Mouse (Mus musculus): Measurements from ENCODE around the gene Sel1l3. TPM values are rescaled to one million over a fixed set of nuclear protein-coding genes. Genes with fewer than 3 reads are reported as not detected.

The Sel1l3 gene
- total RNA-seq, 1 experiment from 2014 or later = 0.35 TPM

DNA sequence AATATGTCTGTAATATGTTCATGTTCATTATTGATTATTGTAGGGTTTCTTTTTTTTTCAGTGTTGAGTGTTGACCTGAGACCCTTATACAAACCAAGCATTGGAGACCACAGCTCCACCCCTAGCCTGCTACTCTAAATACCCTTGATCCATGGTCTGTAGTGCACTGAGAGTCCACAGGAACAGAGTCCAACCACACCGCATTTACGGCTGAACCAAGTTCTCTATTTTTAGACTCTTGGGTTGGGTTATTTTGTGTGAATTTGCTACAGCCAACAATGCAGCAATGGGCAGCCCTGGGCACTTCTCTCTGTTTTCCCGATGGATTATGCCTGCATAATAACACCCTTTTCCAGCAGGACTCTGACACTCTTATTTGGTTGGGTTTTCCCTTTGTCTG, 54.6 kb downstream of the Sel1l3 start:
- no peak; a peak in 1 of 4 replicates for ATAC-seq (replicated peaks in 1 of 2; ENCODE audit: insufficient read depth in 1 of 2, low FRiP score in 2 of 2, low TSS enrichment in 1 of 2, low read depth in 1 of 2, poor library complexity in 2 of 2, severe bottlenecking in 2 of 2)

DNA sequence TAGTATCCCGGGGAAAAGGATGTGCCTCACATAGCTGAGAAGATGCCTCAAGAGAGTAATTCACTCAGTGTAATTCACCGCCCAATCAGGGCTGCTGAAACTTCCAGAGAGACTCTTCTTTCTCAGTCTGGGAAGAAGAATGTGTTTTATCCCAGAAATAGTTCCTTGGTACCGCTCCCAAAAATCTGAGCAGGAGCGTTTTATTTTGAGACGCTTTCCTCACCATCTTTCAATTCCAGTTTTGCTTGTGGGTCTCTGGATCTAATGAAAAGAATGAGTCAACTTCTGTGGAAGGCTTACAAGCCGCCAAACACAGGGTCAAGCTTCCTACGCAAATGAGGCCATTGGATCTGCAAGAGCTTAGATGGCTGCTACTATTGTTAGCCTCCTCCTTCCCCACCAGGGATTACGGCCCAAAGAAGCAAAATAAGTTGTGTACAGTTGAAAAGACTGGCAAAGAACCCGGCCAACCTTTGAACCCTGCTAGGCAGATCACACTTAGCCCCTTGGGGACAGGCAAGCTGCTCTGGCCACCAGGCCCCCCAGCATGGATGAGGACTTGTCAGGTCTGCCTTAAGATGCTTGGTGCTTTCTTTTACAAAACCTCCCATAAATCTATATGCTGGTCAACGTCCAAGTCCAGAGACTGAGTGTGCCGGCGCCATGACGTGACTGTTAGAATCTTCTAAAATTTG, 57.6 kb downstream of the Sel1l3 start:
- no peak for ATAC-seq (replicated peaks in 1 of 2; ENCODE audit: insufficient read depth in 1 of 2, low FRiP score in 2 of 2, low TSS enrichment in 1 of 2, low read depth in 1 of 2, poor library complexity in 2 of 2, severe bottlenecking in 2 of 2)

DNA sequence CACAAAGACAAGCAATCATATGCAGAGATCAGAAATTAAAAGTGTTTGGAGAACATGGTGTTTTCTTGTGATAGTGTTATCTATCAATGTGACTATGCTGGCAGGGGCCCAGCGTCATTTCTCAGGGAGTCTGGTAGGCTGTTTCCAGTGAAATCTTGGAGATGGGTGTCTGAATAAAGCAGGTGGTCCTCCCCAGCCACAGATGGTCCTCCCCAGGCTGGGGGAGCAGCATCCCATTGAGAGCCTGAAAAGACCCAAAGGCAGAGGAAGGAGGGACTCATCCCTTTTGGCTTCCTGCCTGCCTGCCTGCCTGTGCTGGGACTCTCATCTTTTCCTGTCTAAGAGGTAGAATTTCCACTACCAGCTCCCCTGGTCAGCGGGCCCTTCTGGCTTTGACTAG, 59.2 kb downstream of the Sel1l3 start:
- ATAC-seq (replicated peaks in 1 of 2; ENCODE audit: insufficient read depth in 1 of 2, low FRiP score in 2 of 2, low TSS enrichment in 1 of 2, low read depth in 1 of 2, poor library complexity in 2 of 2, severe bottlenecking in 2 of 2) = no peak

- no peak for ATAC-seq (replicated peaks in 1 of 2; ENCODE audit: insufficient read depth in 1 of 2, low FRiP score in 2 of 2, low TSS enrichment in 1 of 2, low read depth in 1 of 2, poor library complexity in 2 of 2, severe bottlenecking in 2 of 2)
Measured at GRCm38 (mm10) chr5:53154078-53154477, 59.6 kb downstream of the Sel1l3 start.

DNA sequence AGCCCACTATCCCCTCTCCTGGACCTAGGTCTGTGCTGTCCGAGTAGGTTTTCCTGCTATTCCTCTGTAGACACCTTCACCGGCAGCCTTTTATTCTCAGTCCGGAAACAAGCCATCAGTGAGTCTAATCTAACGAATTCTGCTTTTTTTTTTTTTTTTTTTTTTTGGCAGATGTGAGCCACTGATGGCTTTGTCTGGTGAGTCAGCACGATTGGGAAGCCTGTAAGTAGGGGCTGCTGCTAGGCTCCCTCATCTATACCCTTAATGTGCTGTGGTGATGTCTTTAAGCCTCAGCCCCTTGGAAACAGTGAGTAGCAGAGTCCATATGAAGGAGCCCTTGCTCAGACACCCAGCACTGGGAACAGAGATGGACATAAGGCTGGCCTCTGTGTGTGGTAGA, 60.6 kb downstream of the Sel1l3 start:
- peak; percentile 47 to 70; a peak in 3 of 4 replicates for ATAC-seq (replicated peaks in 1 of 2; ENCODE audit: insufficient read depth in 1 of 2, low FRiP score in 2 of 2, low TSS enrichment in 1 of 2, low read depth in 1 of 2, poor library complexity in 2 of 2, severe bottlenecking in 2 of 2)

DNA sequence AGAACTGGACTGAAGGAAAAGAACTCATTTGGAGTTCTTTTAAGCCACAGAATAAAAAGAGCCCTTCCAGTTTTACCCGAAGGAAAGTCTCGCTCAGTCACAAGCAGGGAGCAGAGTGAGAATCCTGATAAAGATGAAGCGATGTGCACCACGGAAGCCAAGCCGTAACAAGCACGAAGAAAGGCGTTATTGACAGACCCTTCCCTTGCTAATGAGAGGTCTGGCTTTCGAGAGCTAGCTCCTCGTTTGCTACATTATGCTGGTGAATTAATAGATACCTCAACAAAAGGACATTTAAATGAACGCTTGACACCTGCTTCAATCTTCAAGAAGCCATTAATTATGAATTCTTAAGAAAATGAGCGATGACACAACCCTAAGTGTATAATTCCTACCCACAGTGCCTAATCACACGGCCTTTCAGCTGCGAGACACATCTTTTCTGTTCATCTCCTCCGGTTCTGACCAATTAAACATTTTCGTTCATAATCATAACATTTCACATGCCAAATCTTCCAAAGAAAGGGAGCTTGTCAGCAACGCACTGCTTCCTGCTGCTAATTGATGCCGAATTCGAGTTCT, 62.3 kb downstream of the Sel1l3 start:
- ATAC-seq (replicated peaks in 1 of 2; ENCODE audit: insufficient read depth in 1 of 2, low FRiP score in 2 of 2, low TSS enrichment in 1 of 2, low read depth in 1 of 2, poor library complexity in 2 of 2, severe bottlenecking in 2 of 2) = no peak

- ATAC-seq (replicated peaks in 1 of 2; ENCODE audit: insufficient read depth in 1 of 2, low FRiP score in 2 of 2, low TSS enrichment in 1 of 2, low read depth in 1 of 2, poor library complexity in 2 of 2, severe bottlenecking in 2 of 2) = no peak
Measured at GRCm38 (mm10) chr5:53148960-53149685, 64.6 kb downstream of the Sel1l3 start.

DNA sequence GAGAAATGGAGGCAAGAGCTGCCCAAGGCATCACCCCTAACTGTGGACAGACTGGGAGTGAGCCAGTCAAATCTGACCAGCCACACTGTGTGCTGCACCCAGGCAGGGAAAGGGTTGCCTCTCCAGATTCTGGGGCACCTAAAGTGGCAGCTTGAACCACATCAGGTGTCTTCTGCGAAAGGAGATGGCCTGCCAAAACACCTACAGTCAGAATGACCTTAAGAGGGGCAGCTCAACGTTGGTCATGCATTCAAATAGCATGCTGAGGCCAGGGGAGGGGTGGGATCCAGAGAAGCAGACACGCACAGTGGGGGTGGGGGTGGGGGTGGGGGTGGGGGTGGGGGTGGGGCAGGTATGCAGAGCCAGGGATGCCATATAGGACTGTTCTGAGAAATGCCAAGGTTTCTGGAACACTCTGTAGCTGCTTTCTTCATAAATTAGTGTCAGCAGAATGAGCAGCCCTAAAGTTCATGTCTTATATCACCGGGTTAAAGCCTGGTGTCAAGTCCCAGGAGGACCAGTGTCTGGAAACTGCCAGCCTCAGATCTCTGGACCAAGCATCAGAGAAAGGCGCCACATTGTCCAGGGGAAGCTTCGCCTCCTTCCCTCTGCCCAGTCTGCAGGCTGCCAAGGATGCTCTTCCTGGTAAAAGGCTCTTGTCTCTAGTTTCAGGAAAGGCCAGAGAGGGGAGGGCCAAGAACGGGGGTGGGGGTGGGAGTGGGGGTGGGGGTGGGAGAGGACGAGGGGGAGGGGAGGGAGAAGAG, 65.4 kb downstream of the Sel1l3 start:
- no peak for ATAC-seq (replicated peaks in 1 of 2; ENCODE audit: insufficient read depth in 1 of 2, low FRiP score in 2 of 2, low TSS enrichment in 1 of 2, low read depth in 1 of 2, poor library complexity in 2 of 2, severe bottlenecking in 2 of 2)

DNA sequence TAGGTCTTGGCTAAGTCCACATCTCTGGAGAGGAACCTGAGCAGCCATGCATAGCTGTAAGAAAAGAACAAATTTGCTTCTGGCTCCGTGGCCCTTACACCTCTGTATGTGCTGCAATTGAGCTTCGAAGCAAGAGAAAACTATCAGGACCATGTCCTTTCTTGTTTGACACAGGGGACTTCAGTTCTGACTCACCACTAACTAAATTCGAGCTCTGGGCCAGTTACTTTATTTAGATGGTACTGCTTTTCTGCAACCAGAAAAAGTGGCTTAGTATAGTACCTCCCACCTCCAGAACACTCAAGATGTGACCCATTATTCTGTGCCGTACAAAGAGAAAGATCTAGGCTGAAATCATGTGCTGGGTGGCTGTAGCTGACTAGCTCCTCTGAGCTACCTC, 66.3 kb downstream of the Sel1l3 start:
- no peak for ATAC-seq (replicated peaks in 1 of 2; ENCODE audit: insufficient read depth in 1 of 2, low FRiP score in 2 of 2, low TSS enrichment in 1 of 2, low read depth in 1 of 2, poor library complexity in 2 of 2, severe bottlenecking in 2 of 2)

GRCm38 (mm10) chr5:53146684-53147061, 67.1 kb downstream of the Sel1l3 start:
- ATAC-seq (replicated peaks in 1 of 2; ENCODE audit: insufficient read depth in 1 of 2, low FRiP score in 2 of 2, low TSS enrichment in 1 of 2, low read depth in 1 of 2, poor library complexity in 2 of 2, severe bottlenecking in 2 of 2) = no peak

DNA sequence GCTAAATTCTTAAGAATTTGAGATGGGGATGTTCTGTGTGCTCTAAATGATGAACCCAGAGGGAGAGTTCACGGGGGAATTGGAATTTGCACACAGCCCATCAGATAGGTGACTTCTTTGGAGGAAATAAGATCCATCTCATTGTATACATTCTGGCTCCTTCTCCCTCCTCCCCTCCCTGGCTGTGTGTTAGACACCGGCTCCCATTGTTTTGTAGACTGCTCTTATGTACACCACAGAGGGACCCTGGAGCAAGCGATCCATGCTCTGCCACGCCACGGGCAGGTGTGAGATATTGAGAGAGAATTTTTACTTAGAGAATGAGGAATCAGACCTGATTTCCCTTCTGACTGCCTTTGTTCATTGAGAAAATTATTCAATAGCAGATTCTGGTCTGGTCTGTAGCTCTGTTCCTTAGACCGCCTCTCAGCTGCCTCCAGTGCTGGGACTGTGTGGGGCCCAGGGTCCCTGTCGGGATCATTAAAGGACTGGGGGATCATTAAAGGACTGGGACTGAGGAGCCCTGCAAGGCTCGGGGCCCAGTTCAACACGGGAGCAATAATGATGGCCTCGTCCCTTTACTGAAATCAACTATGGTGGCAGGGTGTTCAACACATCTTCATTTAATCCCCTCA, 67.6 kb downstream of the Sel1l3 start:
- ATAC-seq (replicated peaks in 1 of 2; ENCODE audit: insufficient read depth in 1 of 2, low FRiP score in 2 of 2, low TSS enrichment in 1 of 2, low read depth in 1 of 2, poor library complexity in 2 of 2, severe bottlenecking in 2 of 2) = no peak

GRCm38 (mm10) chr5:53142587-53142986, 71.1 kb downstream of the Sel1l3 start:
- no peak for ATAC-seq (replicated peaks in 1 of 2; ENCODE audit: insufficient read depth in 1 of 2, low FRiP score in 2 of 2, low TSS enrichment in 1 of 2, low read depth in 1 of 2, poor library complexity in 2 of 2, severe bottlenecking in 2 of 2)

DNA sequence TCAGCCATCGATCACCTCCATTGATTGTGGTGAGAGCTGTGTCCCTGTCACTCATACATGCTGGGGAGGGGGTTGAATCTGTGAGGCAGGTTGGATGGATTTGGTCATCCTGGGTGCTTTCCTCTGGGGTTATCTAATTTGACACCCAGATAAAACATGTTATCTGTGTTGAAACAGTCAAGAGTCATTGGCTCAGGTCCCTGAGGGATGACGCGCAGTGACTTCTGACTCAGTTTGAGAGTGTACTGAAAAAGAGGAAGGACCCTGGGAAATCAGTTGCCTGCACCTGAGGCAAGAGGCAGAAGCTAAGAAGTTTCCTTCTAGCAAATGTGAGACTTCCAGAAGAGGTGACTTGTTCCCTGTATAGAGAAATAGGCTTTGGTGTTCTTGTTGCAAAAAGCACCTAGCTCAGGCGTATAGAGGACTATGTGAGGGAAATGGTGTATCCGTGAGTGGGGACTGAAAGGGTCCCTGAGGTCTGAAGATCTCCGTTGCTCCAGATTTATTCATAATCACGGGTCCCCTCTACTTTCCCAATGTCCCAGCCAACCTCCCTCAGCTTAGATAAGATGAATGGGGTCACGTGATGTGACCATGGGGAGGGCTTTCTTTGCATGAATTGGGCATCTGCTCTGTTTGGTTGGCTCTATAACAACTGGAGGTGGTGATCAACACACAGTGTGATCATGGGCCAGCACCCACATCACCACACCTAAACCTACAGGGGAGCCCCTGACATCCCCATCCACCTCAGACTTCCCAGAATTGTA, 73.4 kb downstream of the Sel1l3 start:
- peak; percentile 73 to 74 for ATAC-seq (replicated peaks in 1 of 2; ENCODE audit: insufficient read depth in 1 of 2, low FRiP score in 2 of 2, low TSS enrichment in 1 of 2, low read depth in 1 of 2, poor library complexity in 2 of 2, severe bottlenecking in 2 of 2)

- ATAC-seq (replicated peaks in 1 of 2; ENCODE audit: insufficient read depth in 1 of 2, low FRiP score in 2 of 2, low TSS enrichment in 1 of 2, low read depth in 1 of 2, poor library complexity in 2 of 2, severe bottlenecking in 2 of 2) = no peak
Measured at GRCm38 (mm10) chr5:53139566-53139965, 74.2 kb downstream of the Sel1l3 start.

- ATAC-seq (replicated peaks in 1 of 2; ENCODE audit: insufficient read depth in 1 of 2, low FRiP score in 2 of 2, low TSS enrichment in 1 of 2, low read depth in 1 of 2, poor library complexity in 2 of 2, severe bottlenecking in 2 of 2) = no peak
Measured at GRCm38 (mm10) chr5:53139140-53139539, 74.6 kb downstream of the Sel1l3 start.

GRCm38 (mm10) chr5:53138025-53138424, 75.7 kb downstream of the Sel1l3 start:
- no peak for ATAC-seq (replicated peaks in 1 of 2; ENCODE audit: insufficient read depth in 1 of 2, low FRiP score in 2 of 2, low TSS enrichment in 1 of 2, low read depth in 1 of 2, poor library complexity in 2 of 2, severe bottlenecking in 2 of 2)

DNA sequence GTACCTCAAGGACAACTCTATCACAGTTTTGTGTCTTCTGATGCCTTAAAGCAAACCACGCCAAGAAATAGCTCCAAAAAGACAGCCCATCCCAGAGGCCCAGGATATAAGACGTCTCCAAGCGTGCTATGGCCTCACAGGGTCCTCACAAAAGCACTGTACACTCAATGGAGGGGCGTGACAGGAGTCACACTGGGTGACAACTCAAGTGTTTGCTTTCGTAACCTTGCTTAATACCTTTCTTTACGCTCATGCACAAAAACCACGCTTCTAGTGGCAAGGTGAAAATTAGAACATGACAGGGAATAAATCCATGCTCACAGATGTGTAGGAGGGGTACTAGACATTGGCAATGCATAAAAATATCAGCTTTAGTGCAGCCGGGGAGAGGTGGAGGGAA, 77.7 kb downstream of the Sel1l3 start:
- no peak for ATAC-seq (replicated peaks in 1 of 2; ENCODE audit: insufficient read depth in 1 of 2, low FRiP score in 2 of 2, low TSS enrichment in 1 of 2, low read depth in 1 of 2, poor library complexity in 2 of 2, severe bottlenecking in 2 of 2)

All from hematopoietic stem cell, adult 5-6 weeks (primary cell).